Mouse (Mus musculus) lung, adult 2 months (tissue): ENCODE data around the gene Capn5.
A peak's percentile ranks its signal among the peaks of the same experiment; 100 is the strongest.

Experiments
- CTCF ChIP-seq: fragments of 200-500 bp; IDR thresholded peaks from 2 replicates; pipeline ENCODE4 v1.5.1; 2011; ENCODE audit warnings: mild to moderate bottlenecking, low read length, control low read depth; ENCODE audit not compliant: insufficient read depth
- POLR2A ChIP-seq: fragments of 200-500 bp; IDR thresholded peaks from 2 replicates; pipeline ENCODE4 v1.6.1; 2011; ENCODE audit warnings: low read depth, mild to moderate bottlenecking, control low read depth, low read length, borderline replicate concordance; ENCODE audit errors: extremely low read depth

DNA sequence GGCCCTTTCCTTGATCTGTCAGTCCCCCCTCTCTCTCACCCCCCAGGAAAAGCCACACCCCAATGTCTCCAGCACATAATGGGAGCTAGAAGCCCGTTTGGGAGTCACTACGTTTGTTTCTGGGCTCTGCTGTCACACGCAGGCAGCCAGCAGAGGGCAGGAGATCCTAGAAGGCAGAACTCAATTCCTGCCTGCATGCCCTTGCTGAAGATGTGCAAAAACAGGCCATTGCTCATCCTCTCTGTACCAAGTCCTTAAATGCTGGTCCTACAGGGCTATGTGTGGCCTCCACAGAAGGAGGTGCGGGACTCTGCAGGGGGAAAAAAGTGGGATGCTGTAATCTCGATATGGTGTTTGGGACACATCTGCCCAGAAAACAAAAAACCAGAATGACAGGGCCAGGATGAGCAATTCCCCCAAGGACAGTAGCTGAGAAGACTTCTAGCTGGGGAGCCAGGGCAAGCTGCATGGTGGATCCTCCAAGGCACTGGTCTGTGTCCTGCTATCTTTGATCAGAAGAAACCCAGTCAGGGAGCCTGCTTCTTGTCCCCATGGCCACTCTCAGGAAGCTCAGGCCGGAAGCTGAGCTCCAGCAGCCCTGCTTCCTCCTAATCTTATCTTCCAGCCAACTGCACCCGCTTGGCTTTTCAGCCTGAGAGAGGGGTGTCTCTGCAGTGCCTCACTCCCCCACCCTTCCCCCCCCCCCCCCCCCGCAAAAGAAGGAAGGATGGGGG lies 22.4 kb downstream of the Capn5 start:
- TF ChIP-seq CTCF (peak; percentile 95), POLR2A (no peak)
